Mouse (Mus musculus) v-Abl transformed pro-B cells (cell line): ENCODE measurements at regions not wholly inside any gene's neighbourhood (a gene's known extent, or its start where the extent isn't known, plus 50 kb on each side); places are given as distances from the start of the nearest gene placed in this dataset.

Experiments
- in situ Hi-C, 2 experiments: fragments of 400-800 bp; cut with MboI; formaldehyde crosslinking; loops; one replicate each; pipeline ENCODE4 v1.15.1; 2025; ENCODE audit not compliant: unreplicated experiment in 2 of 2

DNA sequence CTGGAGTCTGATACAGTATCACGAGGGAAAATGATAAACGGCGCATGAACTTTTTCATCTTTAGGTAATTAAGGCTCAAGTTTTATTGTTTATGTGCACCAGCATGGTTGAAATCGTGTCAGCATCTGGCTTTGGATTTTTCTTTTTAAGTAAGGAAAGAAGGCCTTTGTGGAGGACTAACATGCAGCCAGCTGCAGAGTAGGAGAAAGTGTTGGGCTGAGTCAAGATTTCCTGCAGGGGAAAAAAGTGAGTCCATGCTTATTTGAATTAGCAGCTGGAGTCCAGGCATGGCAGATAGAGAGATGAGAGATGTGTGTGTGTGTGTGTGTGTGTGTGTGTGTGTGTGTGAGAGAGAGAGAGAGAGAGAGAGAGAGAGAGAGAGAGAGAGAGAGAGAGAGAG, 124.0 kb upstream of the Pdzrn3 start:
- in situ Hi-C loops: no loop called here

DNA sequence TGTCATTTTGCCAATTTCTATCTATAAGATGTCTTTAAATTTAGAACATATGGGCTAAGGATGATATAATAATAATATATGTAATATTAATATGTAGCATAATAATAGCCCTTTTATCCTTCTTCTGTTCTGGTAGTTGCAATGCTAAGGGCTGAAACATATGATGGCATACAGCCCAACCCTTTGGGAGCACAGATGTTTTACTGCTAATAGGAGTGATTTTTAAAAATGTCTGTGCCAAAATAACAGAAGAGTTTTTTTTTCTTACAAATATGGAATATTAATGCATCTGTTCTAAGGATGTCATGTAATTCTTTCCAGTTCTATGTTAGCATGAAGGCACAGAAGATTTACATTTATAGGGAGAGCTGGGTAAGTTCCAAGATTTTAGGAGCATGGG, 122.5 kb upstream of the Pdzrn3 start:
- in situ Hi-C loops: no loop called here

DNA sequence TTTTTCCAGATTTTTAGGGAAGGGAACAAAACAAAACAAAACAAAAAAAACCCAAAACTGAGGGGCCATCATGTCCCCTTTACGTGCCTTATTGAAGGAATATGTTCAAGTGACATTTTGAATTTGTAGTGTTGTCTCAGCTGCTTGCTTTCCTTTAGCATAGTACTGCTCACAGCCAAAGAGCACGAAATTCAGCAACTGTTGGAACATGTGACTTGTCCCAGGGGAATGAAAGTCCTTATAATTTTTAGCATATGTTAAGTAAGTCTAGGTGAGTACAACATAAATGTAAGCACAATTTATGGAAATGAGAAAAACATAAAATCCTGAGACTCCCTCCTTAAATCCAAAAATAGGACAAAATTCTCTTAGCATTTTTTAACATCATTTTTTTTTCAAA, 110.8 kb upstream of the Pdzrn3 start:
- in situ Hi-C loops: no loop called here

DNA sequence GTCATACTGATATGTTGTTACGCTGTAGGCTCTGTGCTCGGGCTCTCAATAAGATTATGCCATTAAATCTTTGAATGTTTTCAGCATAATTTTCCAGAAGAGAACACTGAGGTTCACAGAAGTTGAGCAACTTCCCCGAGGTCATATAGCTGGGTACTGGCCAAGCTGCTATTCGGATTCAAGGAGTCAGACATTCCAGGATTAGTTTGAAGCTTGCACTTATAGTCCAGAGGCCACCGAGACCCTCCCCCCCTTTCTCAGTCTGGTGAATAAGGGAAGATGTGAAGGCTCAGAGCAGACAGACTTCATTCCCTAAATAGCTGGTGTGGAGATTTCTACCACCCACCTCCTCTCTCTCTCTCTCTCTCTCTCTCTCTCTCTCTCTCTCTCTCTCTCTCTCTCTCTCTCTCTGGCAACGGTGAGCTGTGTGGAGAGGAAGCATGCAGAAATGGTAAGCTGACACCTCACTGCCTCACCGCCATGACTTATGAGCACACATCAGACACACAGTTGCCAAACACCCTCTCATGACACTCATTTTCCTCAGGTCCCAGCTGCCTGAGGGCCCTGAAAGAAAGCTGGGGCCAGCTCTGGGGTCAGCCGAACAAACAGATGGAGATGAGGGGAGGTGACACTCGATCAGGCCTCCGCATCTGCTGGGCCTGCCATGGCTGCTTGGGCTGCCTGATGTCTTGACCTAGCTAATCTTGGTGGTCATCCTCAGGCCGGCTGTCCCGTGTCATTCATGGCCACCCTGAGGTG, 107.0 kb upstream of the Pdzrn3 start:
- in situ Hi-C loops: no loop called here

GRCm38 (mm10) chr6:101482635-101483465, 105.2 kb upstream of the Pdzrn3 start:
- in situ Hi-C loops: no loop called here

DNA sequence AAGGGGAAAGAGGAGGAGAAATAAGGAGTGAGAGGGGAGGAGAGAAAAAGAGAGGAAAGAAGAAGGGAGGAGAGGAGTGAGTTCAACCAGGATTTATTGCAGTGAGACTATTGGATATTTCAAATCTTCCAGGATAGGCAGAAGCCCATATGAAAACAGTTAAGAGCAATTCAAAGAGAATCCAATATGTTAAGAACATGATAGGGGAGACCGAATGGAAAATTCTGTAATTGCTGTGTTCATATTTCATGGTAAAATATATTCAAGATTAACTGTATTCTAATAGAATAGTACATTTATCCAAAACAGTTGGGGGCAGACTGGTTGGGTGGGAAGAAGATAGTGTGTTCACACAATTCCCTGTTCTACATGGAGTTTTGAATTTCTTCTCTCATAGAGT, 96.3 kb upstream of the Pdzrn3 start:
- in situ Hi-C loops: no loop called here

DNA sequence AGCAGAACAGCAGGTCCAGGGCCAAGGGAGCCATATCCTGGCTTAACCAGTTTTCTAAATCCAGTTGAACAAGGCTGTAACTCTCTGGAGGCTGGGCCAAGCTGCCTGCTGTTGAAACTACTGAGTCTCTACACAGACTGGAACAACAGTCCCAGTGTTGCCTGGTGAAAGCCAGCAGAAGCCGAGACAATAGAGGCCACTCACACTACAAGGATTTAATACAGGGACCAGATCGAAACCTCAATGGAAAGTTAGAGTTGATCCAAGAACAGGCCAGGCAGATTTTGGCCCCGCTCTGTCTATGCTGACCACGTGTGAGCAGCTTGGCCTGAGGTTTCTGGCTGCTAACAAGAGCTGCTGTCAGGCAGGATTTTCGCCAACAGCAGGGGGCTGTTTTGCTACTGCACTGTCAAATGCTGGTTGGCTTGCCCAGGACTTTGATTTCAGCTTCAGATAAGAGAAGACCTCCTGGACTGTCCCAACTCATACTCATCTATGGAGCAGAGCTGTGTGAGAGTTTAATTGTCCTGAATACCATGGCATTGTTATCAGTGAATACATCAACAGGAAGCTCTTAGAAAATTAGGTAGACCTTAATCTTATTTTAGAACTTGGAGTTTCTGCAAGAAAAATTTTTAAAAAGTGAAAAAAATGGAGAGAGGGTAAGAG, 95.7 kb upstream of the Pdzrn3 start:
- in situ Hi-C loops: no loop called here

DNA sequence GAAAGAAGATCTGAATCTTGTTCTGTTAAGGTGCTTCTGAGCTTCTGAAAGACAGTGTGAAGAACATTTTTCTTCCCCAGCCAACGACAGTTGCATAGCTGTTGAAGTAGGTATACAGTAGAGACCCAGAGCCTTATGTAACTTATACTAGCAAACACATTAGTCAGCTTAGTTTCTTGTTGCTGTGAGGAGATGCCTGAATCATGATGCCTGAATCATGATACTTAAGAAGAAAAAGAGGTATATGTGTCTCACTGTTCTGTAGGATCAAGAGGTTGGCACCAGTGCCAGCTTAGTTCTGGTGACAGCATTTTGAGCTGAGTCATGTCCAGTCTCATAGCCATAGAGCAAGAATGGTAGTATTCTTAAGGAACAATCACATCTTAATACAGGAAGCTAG, 87.2 kb upstream of the Pdzrn3 start:
- in situ Hi-C loops: no loop called here

DNA sequence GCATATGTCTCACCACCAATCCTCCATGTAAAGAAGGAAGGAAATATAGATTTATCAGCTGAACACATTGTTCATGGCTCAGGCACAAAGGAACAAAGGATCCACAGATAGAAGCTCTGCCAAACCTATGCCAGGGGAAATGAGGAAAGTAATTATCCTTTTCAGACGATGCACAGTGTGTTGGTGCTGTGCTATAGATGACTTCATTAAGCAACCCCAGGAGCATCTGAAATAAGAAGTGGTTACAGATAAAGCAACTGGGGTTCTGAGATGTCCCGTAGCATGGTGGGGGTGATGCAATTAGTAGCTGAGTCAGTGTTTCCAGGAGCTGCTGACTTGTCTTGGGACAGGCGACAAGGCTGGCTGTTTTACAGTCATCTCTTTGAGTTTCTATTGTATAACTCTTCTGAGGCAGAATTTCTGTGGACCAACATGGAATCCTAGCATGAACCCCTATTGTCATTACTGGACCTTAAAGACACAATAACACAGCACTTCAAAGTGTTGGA, 86.2 kb upstream of the Pdzrn3 start:
- in situ Hi-C loops: no loop called here

DNA sequence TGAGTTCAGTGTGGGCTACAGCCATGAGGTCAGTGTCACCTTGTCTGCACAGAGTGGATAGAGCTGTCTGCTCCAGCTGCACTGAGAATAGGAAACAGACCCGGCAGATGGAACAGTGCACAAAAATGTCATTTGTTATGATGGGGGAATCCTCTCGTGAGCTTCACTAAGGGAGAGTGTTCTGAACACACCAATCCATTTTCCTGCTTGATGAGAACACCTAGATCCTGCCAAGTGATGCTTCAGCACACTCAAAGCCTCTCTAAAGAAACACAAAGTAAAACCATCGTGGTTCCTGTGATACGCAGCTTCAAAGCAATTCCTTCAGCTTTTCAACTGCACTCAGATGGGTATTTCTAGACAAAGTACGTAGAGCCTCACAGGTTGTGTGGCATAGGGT, 69.0 kb upstream of the Pdzrn3 start:
- in situ Hi-C loops: no loop called here

GRCm38 (mm10) chr6:101446316-101446715, 68.6 kb upstream of the Pdzrn3 start:
- in situ Hi-C loops: no loop called here

- in situ Hi-C loops: no loop called here
Measured at GRCm38 (mm10) chr6:101432769-101433168, 55.1 kb upstream of the Pdzrn3 start.

DNA sequence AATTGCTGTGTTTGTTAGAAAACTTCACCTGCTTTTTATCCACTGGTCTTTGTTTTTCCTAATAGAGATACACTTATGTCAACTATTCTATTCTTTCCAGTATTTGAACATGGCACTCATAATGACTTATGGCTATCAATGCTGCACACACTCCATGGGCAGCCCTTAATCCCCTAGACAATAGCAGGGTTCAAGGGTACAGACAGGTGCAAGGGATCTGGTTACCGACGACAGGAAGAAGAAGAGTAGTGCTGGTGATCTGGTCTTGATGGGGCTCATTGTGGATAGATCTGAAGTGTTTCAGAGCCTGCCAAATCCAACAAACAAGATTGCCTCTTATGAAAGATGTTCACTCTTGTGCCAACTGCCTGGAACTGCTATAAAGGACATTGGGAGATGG, 51.9 kb upstream of the Pdzrn3 start:
- in situ Hi-C loops: no loop called here
